Mouse (Mus musculus) embryo, embryonic 11.5 days (tissue): ENCODE measurements around the gene Dennd6a.
"Not testable (repeated sequence)": the region's sequence is repeated elsewhere in the genome, so short reads cannot be mapped to it uniquely, and the experiment has no call there.

ENCODE experiments used
- DNase-seq: peaks from one replicate; pipeline ENCODE4 v3.0.0-alpha.2; 2012; ENCODE audit warnings: low read depth, low spot score

The Dennd6a gene

DNA sequence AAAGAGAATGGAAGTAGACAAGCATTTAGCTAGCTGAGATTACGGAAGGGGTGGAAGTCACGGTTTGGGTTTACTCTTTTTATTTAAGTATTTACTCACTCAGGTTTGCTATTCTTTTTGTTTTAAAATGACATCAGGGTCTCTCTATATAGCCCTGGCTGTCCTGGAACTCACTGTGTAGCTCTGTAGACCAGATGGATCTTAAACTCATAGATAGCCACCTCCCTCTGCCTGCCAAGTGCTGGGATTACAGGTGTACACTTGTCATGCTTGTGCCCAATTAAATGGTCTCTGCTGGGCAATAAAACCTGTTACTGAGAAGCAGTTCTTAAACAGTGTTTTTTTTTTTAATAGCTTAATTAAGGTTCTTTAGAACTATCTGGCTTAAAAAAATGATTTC is 66.3 kb downstream of the Dennd6a start:
- DNase-seq: no peak

DNA sequence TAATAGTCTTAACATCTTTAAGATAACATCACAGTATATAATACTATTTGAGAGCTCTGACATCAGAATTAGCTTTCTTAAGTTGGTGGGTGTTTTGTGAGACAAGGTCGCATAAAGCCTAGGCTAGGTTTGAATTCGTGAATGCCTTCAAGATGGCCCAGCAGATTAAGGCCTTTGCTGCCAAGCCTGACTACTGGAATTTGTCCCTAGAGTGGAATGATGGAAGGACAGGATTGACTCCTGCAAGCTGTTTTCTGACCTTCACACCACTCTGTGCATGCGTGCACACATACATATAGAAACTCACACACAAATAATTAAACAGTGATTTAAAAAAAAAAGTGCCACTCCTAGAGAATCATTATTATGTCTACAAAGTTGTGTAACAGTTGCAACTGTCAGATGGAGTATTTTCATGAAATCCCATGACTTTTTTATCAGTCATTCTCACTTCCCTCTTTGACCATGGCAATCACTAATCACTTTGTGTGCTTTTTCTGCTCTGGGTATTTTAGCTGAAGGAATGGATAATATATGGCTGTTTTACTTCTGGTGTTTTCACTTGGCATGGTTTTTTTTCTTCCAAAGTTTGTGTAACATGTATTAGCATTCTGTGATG is 69.5 kb downstream of the Dennd6a start:
- no peak for DNase-seq

DNA sequence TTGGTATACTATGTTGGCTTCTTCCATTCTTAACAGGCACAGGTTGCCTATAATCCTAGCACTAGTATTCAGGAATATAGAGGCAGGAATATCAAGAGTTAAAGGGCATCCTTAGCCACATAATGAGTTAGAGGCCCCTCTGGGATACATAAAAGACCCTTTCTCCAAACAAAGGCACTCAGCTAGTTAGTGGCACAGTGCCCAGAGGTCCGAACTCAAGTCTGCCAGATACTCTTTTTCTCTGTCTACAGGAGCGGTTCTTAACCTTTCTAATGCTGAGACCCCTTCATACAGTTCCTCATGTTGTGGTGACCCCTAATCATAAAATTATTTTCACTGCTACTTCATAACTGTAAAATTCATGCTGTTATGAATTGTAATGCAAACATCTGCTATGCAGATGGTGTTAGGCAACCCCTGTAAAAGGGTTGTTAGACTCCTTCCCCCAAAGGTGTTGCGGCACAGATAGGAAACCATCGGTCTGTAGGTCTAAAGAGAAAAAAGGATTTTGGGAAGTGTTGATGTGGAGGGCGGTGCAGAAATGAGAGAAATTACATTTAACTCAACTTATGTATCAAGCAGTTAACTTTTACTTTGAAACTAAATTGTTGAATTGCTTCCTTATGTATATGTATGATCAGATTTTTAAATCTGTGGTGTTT is 72.5 kb downstream of the Dennd6a start:
- DNase-seq: no peak

DNA sequence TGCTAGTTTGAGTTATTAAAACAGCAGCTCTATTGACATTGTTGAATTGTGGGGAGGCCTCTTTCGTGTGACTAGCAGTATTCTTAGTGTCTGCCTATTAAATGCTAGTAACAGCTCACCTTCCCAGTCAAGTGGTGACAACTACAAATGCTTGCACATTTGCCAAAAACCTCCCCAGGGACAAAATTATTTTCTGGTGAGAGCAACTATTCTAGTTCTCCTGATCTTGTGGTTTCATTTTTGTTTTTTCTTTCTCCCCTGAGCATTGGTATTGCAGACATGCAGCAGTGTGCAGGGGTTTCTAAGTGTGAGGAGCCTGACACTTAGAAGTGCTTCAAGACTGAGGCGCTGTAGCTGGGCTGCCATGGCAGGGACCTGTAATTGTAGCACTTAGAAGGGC is 74.2 kb downstream of the Dennd6a start:
- DNase-seq: no peak

DNA sequence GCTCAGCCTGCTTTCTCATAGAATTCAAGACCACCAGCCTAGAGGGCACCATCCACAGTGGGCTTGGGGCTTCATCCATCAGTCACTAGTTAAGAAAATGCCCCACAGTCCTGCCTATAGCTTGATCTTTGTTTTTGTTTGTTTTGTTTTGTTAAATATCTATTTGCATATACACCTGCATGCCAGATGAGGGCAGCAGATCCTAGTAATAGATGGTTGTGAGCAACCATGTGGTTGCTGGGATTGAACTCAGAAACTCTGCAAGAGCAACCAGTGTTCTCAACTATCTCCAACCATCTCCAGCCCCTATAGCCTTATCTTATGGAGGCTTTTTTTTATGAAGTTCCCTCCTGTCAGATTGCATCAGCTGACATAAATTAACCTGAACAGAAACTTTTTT is 78.2 kb downstream of the Dennd6a start:
- no peak for DNase-seq

DNA sequence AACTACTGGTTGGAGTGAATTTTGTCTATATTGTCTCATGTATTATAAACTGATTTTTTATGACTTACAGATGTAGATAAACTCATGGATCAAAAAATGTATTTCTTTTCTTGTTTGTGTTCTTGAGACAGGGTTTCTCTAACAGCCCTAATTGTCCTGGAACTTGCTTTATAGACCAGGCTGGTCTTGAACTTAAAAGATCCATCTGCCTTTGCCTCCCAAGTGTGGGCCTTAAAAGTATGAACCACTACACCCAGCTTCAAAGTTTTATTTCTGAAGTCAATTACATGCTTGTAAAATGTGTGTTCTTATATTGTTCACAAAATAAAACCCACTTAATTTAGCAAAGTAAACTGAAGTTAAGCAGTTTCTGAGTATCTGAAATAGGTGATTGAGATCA is 84.5 kb downstream of the Dennd6a start:
- no peak for DNase-seq

DNA sequence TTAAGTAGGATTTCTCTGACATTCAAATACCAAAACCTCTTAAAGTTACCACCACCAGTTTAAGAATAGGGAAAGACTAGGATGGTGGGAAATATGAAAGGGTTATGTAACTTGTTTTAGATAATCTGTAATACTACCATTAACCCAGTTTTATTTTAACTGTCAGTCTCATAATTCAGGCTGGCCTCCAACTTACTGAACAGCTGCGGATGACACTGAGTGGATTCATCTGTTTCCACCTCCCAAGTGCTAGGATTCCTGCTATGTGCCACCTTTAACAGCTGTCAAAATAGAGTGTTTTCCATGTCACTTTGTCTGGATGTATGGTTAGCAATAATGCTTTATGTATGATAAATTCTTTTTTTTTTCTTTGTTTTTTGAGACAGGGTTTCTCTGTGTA is 86.6 kb downstream of the Dennd6a start:
- DNase-seq: no peak

DNA sequence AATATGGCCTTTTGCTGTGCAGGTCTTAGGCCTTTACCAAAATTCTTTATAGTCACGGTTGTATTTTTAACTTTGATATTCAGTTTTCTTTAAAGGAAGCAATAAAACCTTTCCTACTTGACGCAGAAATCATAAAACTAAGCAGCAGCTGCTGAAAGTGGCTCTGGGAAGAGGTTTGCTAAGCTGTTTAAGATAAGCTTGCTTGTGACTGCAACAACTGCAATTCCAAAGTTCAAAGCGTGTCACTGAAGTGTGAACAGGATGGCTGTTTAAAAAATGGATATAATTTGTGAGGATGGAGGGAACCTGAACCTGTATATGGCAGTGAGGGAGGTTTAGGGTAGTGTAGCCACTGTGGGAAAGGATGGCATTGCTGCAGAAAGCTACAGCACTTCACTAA is 88.4 kb downstream of the Dennd6a start:
- no peak for DNase-seq

DNA sequence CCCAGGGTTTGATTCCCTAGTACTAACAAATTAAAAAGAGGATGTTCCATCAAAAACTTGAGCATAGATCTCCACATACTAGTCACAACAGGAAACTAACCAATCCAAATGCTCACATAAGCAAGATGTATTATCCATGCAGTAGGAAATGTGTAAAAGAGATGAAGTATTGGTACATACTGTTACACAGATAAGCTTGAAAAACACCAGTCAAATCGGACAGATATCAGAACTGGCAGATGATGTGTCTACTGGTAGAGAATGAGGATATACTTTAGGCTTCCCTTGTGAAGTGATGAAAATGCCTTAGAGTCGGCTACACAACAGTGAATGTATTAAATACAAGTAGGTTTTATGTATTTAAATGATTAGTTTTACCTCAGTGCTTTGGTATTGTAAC is 88.8 kb downstream of the Dennd6a start:
- DNase-seq: no peak

DNA sequence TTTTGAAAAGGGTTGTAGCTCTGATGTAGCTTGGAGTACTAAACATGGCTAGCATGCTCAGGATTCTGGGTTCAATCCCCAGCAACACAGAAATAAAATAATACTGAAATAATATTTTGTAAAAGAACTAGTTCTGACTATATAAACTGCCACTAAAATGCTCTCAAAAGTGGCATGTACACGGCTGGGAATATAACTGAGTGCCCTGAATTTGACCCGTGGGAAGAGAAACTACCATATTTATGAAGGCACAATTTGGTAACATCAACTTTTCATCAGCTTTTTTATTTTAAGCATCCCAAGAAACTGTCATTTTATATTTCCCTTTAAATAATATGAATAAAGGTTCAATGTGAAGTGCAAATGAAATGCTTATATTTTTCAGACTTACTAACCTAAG is 90.2 kb downstream of the Dennd6a start:
- DNase-seq: no peak

DNA sequence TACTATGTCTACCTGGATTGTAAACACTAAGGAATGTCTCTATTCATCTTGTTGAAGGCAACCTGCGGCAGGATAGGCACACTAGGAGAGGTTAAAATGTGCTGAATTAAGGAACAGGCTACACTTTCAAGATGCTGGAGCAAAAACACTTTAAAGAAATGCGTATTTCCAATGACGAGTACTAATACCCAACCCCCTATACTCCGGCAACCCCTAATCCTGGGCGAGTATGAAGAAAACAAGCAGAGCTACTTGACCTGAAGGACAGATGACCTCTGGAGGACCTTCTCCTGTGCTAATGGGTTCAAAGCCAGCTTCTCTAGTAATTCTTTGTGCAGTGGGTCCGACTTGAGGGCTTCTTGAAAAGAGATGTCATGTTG is 94.3 kb downstream of the Dennd6a start:
- no peak for DNase-seq

DNA sequence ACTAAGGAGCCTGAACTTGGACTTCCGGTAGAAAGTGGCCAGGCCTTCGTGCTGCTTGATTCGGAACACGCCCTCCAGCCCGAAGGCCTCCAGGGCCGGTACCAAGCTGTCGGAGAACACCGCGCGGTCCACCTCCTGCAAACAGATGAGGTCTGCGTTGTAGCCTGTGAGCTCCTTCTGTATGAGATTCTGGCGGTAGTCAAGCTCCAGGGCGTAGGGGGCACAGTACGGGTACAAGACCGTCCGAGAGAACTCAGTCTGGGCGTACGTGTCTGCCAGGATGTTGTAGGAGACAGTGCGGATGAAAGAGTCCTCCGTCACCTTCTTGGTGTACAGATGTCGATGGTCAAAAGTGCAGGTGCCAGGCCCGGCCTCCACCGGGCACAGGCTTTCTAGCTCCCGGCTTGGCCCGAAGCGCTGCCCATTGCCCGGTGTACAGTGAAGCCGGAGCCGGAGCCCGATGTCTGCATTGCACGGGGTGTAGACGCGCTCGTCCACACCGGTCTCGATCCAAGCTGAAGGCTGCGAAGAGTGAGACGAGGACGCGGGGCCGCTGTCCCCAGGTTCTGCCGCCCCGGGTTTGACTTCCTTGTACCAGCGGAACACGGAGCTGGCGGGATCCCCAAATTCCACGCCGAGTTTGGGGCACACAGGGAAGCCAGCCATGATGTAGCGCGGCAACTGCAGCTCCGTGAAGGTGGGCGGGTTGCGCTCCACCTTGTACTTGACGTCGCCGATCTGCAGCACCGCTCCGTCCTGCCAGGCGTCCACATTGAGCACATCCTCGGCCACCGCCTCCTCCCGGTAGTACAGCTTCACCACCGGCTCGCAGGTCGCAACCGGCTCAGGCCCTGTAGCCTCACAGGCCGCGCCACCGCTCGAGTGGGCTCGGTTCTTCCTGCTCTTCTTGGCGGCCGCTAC is 95.0 kb downstream of the Dennd6a start:
- no peak for DNase-seq

DNA sequence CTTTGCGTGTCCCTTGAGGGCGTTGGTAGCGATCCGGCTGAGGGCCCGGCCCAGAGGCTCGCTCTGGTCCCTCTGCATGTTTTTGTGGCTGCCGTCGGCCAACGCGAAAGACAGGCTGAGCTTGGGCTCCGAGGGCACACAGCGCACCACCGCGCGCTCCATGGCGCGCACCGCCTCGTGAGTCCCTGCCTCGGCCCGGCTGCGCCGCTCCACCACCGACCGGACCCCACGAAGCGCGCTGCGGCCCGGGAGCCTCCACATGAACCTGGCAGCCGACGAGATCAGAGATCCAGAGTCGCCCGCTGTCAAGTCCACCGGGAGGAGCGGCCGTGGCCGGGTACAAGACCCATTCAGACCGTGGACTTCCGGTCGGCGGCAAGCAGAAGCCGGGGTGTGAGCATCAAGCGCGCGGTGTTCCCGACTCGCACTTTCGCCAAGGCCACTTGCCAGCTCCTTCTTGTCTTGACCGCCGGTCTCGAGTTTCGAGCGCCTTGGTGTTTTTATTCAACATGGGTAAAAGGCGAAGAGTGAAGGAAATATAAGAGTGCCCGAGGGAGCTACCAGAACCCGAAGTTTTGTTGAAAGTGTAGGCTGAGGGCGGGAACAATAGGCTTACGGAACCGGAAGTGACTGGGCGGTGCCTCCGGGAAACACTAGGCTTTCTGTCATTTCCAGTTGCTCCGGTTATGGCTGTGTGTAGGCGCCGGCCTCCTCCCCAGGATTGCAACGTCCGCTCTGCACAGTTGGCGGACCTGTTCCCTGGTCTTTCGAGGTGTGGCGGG is 95.8 kb downstream of the Dennd6a start, which contains the start of gene Pde12:
Gene Pde12 (minus strand): TSS at position 592 of the 782 bp plus-strand sequence.
- peak; percentile 84 for DNase-seq

DNA sequence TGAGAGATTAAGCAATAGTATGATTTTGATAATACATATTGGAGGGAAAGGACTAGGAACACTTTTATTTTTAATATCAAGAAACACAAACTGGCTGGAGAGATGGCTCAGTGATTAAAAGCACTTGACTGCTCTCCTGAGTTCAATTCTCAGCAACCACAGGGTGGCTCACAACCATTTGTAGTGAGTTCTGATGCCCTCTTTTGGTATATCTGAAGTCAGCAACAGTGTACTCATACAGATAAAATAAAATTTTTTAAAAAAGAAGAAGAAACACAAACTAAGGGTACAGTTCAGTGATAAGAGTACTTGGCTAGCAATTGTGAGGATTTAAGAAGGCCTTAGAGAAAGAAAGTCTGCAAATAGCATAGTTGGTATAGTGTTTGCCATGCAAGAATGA is 97.3 kb downstream of the Dennd6a start:
- DNase-seq: no peak

DNA sequence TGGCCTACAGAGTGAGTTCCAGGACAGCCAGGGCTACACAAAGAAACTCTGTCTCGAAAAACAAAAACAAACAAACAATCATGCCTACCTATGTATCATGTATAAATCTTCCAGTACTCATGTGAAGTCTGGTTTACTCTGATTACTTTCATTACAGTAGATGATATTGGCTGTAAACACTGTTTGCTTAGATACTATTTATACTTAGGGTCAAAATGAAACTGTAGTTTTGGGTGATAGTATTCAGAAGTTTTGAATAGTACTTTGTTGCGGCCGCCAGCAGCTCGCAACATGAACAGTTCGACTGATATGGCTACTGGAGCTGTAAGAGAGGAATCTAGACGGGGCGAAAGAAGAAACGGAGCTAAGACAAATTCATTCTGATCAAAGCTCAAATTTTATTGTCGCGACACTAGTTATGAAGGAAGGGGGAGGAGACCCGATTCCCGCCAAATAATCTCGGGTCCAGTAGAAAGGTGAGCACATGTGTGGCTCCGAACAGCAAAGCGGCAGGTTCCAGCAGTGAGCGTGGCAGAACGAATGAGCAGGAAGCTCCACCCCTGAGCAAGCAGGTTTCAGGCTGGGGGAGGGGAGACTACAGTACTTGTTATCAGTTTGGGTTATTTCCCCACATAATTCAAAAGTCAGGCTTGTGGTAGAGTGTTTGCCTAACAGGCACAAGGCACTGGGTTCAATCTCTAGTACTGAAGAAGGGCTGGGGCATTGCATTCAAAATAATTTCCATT is 98.4 kb downstream of the Dennd6a start:
- not testable (repeated sequence) for DNase-seq

DNA sequence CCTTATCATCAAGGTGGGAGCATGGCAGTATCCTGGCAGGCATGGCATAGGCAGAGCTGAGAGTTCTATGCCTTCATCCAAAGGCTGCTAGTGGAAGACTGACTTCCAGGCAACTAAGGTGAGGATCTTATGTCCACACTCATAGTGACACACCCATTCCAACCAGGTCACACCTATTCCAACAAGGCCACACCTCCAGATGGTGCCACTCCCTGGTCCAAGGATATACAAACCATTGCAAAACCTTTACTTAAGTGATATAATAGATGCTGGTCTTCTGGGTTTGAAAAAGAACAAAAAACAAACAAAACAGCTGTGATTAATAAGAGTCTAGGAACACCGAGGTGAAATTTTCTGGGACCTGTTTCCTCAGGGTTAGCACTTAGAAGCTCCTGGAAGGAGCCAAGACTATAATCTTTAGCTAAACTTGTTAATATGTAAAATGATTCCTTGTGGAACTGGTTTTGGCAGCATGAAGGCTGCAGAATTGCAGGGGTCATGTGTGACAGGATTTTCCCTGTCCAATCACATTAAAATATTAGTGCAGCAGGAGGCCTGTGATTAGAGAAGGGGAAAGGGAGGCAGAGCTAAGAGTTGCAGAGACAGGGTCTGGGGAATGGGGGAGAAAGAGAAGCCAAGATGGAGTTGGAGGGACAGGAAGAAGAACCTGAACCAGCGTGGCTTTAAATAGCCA is 101.0 kb downstream of the Dennd6a start:
- not testable (repeated sequence) for DNase-seq

DNA sequence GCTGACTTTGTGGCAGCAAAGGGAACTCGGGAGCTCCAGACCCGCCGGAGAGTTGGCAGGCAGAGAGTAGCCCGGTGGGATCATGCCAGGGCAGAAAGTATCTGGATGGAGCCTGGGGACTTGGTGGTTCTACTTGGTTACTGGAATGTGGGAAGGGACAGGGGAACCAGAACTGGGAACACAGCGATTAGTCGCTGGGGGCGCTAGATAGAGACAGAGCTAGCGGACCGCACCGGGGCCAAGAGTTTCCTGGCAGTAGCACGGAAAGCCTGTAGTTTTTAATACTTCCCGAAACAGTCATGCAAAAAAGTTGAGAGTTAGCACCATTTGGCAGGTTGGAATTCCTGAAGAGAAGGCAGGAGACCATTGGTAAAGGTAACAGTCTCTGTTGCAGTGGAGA is 101.7 kb downstream of the Dennd6a start:
- DNase-seq: no peak

DNA sequence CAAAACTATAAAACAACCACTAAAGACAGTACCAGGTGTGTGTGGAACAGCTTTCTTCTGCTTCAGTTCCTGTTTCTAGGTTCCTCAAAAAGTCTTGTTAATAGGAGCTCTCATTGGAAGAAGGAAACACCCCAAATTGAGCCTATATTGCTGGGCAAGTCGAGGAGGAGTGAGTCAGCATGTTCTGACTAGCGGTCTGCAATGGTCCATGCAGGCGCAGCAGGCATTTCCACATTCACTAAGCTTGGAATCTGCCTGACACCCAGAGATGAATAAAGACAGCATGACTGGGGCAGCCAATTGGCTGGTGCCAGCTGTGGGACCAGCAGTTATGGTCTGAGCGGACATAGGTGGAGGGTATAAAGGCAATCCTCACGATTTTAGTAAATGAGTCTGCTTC is 102.1 kb downstream of the Dennd6a start:
- no peak for DNase-seq
